Mouse (Mus musculus) right cerebral cortex, postnatal 4 days (tissue): ENCODE results near the gene Nat9.
A peak's percentile ranks its signal among the peaks of the same experiment; 100 is the strongest.

Experiments
- DNase-seq: peaks from one replicate; pipeline ENCODE4 v3.0.0-alpha.2; 2022

Gene Nat9

GRCm38 (mm10) chr11:115173549-115174339, 13.9 kb downstream of the Nat9 start:
- no peak for DNase-seq

- peak; percentile 39 for DNase-seq
Measured at GRCm38 (mm10) chr11:115172825-115173287, 14.8 kb downstream of the Nat9 start.

GRCm38 (mm10) chr11:115171125-115171524, 16.5 kb downstream of the Nat9 start:
- no peak for DNase-seq

- DNase-seq, result no peak
Measured at GRCm38 (mm10) chr11:115169430-115169829, 18.2 kb downstream of the Nat9 start.

- no peak for DNase-seq
Measured at GRCm38 (mm10) chr11:115167631-115168249, 19.9 kb downstream of the Nat9 start.

GRCm38 (mm10) chr11:115166776-115167175, 20.9 kb downstream of the Nat9 start:
- no peak for DNase-seq

- DNase-seq, result no peak
Measured at GRCm38 (mm10) chr11:115164976-115165374, 22.7 kb downstream of the Nat9 start.

- DNase-seq, result no peak
Measured at GRCm38 (mm10) chr11:115164341-115164975, 23.2 kb downstream of the Nat9 start.

GRCm38 (mm10) chr11:115163568-115164150, 24.0 kb downstream of the Nat9 start:
- peak; percentile 42 for DNase-seq

GRCm38 (mm10) chr11:115162832-115163480, 24.7 kb downstream of the Nat9 start, which contains the start of gene Slc9a3r1:
Gene Slc9a3r1 (plus strand): TSS chr11:115163341.
- DNase-seq, result peak; percentile 83

GRCm38 (mm10) chr11:115162205-115162601, 25.5 kb downstream of the Nat9 start:
- no peak for DNase-seq

- DNase-seq, result no peak
Measured at GRCm38 (mm10) chr11:115161578-115162204, 26.0 kb downstream of the Nat9 start.

GRCm38 (mm10) chr11:115160883-115161577, 26.6 kb downstream of the Nat9 start:
- DNase-seq, result peak; percentile 82

GRCm38 (mm10) chr11:115160016-115160797, 27.5 kb downstream of the Nat9 start:
- peak; percentile 49 for DNase-seq

GRCm38 (mm10) chr11:115157933-115158719, 29.5 kb downstream of the Nat9 start:
- no peak for DNase-seq

GRCm38 (mm10) chr11:115155053-115155634, 32.5 kb downstream of the Nat9 start:
- DNase-seq, result no peak

- DNase-seq, result peak; percentile 66
Measured at GRCm38 (mm10) chr11:115153699-115154292, 33.9 kb downstream of the Nat9 start.

- DNase-seq, result no peak
Measured at GRCm38 (mm10) chr11:115153088-115153487, 34.6 kb downstream of the Nat9 start.
